Mouse (Mus musculus): ENCODE measurements around the gene Lrrc25. TPM values are rescaled to one million over a fixed set of nuclear protein-coding genes. Genes with fewer than 3 reads are reported as not detected.
A peak's percentile ranks its signal among the peaks of the same experiment; 100 is the strongest.

Gene Lrrc25
- total RNA-seq, 1 experiment: 0.13 TPM

- peaks cover 7% of the 10 kb centered on the region; the same call in 1 of the 2 replicates for H3K36me3 ChIP-seq (ENCODE audit: control insufficient read depth, insufficient read depth, low read length, poor library complexity, severe bottlenecking)
- DNase-seq (ENCODE audit: low read depth, low spot score): no peak
- H3K27ac ChIP-seq (ENCODE audit: insufficient read depth, low read depth, low read length, poor library complexity, severe bottlenecking): peak overlapping the region; percentile 83
- in situ Hi-C loops (cut with MboI; ENCODE audit: low sequenced_read_pairs in 2 of 2, unreplicated experiment in 2 of 2): no loop called here
- H3K4me3 ChIP-seq (ENCODE audit: insufficient read depth in 1 of 2, low read depth in 1 of 2, low read length in 2 of 2, poor library complexity in 1 of 2, severe bottlenecking in 1 of 2): no peak overlapping the region
- no peak for TF ChIP-seq ZC3H11A (IDR thresholded peaks at IDR 0.05; ENCODE audit: borderline replicate concordance, low read depth, low read length)
- no peak for TF ChIP-seq MAFK (IDR thresholded peaks at IDR 0.05; ENCODE audit: insufficient read depth, low read depth, low read length)
- TF ChIP-seq HCFC1 (IDR thresholded peaks at IDR 0.05; ENCODE audit: borderline replicate concordance, insufficient read depth, low read length): no peak
- no peak for TF ChIP-seq ZNF384 (IDR thresholded peaks at IDR 0.05; ENCODE audit: low read depth, low read length)
- no peak for TF ChIP-seq CHD2 (IDR thresholded peaks at IDR 0.05; ENCODE audit: low read depth, low read length)
- no peak overlapping the region; the same call in 1 of the 2 replicates for H3K9ac ChIP-seq (ENCODE audit: insufficient read depth, low read depth, low read length, poor library complexity, severe bottlenecking)
- peaks cover 19 to 48% of the 10 kb centered on the region in 2 experiments for H3K4me1 ChIP-seq (ENCODE audit: control insufficient read depth in 2 of 2, insufficient read depth in 2 of 2, low read length in 2 of 2, poor library complexity in 1 of 2)
- H3K9me3 ChIP-seq (ENCODE audit: control insufficient read depth, insufficient read depth, low read depth, low read length): no peaks in the 10 kb centered on the region
Measured at GRCm38 (mm10) chr8:70646369-70646768, 30.4 kb downstream of the Lrrc25 start.

DNA sequence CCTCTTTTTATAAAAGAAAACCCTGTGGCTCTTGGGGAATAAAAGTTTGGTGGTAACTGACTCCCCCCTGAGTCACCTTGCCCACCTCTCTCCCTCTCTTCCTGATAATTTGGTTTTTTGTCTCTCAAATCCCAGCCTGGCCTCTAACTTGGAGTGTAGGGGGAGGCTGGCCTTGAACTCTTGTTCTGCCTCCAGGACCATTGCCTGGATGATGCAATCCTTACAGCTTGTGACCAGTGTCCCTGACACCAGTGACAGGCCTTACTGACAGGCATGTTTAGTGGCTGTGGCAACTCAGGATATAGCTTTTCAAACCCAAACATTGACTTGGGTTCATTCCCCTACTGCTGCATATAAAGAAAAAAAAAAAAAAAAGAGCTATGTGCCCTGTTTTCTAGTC, 30.8 kb downstream of the Lrrc25 start:
- H3K27ac ChIP-seq (ENCODE audit: insufficient read depth, low read depth, low read length, poor library complexity, severe bottlenecking): peak overlapping the region; percentile 83
- in situ Hi-C loops (cut with MboI; ENCODE audit: low sequenced_read_pairs in 2 of 2, unreplicated experiment in 2 of 2): no loop called here
- no peak overlapping the region for H3K9ac ChIP-seq (ENCODE audit: insufficient read depth, low read depth, low read length, poor library complexity, severe bottlenecking)
- TF ChIP-seq ZNF384 (IDR thresholded peaks at IDR 0.05; ENCODE audit: low read depth, low read length) (no peak; the same call in 1 of the 2 replicates), ZC3H11A (IDR thresholded peaks at IDR 0.05; ENCODE audit: borderline replicate concordance, low read depth, low read length) (no peak), CHD2 (IDR thresholded peaks at IDR 0.05; ENCODE audit: low read depth, low read length) (no peak), MAFK (IDR thresholded peaks at IDR 0.05; ENCODE audit: insufficient read depth, low read depth, low read length) (no peak)
- H3K4me1 ChIP-seq (ENCODE audit: control insufficient read depth in 2 of 2, insufficient read depth in 2 of 2, low read length in 2 of 2, poor library complexity in 1 of 2): peaks cover 19 to 48% of the 10 kb centered on the region in 2 experiments
- DNase-seq (ENCODE audit: low read depth, low spot score): no peak
- no peaks in the 10 kb centered on the region for H3K9me3 ChIP-seq (ENCODE audit: control insufficient read depth, insufficient read depth, low read depth, low read length)
- no peak overlapping the region for H3K4me3 ChIP-seq (ENCODE audit: insufficient read depth in 1 of 2, low read depth in 1 of 2, low read length in 2 of 2, poor library complexity in 1 of 2, severe bottlenecking in 1 of 2)
- H3K36me3 ChIP-seq (ENCODE audit: control insufficient read depth, insufficient read depth, low read length, poor library complexity, severe bottlenecking): peaks cover 8% of the 10 kb centered on the region; the same call in 1 of the 2 replicates

GRCm38 (mm10) chr8:70647343-70648163, 31.6 kb downstream of the Lrrc25 start:
- peak overlapping the region; percentile 83 for H3K27ac ChIP-seq (ENCODE audit: insufficient read depth, low read depth, low read length, poor library complexity, severe bottlenecking)
- H3K4me3 ChIP-seq (ENCODE audit: insufficient read depth in 1 of 2, low read depth in 1 of 2, low read length in 2 of 2, poor library complexity in 1 of 2, severe bottlenecking in 1 of 2): 0 out of 4 replicates have a peak overlapping the region, but pooled peaks of 1 of the 2 experiments have one; percentile 3
- peak; percentile 76 for DNase-seq (ENCODE audit: low read depth, low spot score)
- in situ Hi-C loops (cut with MboI; ENCODE audit: low sequenced_read_pairs in 2 of 2, unreplicated experiment in 2 of 2): no loop called here
- H3K4me1 ChIP-seq (ENCODE audit: control insufficient read depth in 2 of 2, insufficient read depth in 2 of 2, low read length in 2 of 2, poor library complexity in 1 of 2): peaks cover 19 to 54% of the 10 kb centered on the region in 2 experiments
- TF ChIP-seq HCFC1 (IDR thresholded peaks at IDR 0.05; ENCODE audit: borderline replicate concordance, insufficient read depth, low read length) (no peak), ZC3H11A (IDR thresholded peaks at IDR 0.05; ENCODE audit: borderline replicate concordance, low read depth, low read length) (no peak), ZNF384 (IDR thresholded peaks at IDR 0.05; ENCODE audit: low read depth, low read length) (no peak), MAFK (IDR thresholded peaks at IDR 0.05; ENCODE audit: insufficient read depth, low read depth, low read length) (no peak), CHD2 (IDR thresholded peaks at IDR 0.05; ENCODE audit: low read depth, low read length) (no peak)
- peaks cover 14% of the 10 kb centered on the region; the same call in 1 of the 2 replicates for H3K36me3 ChIP-seq (ENCODE audit: control insufficient read depth, insufficient read depth, low read length, poor library complexity, severe bottlenecking)
- peak overlapping the region; percentile 59 for H3K9ac ChIP-seq (ENCODE audit: insufficient read depth, low read depth, low read length, poor library complexity, severe bottlenecking)
- H3K9me3 ChIP-seq (ENCODE audit: control insufficient read depth, insufficient read depth, low read depth, low read length): no peaks in the 10 kb centered on the region

DNA sequence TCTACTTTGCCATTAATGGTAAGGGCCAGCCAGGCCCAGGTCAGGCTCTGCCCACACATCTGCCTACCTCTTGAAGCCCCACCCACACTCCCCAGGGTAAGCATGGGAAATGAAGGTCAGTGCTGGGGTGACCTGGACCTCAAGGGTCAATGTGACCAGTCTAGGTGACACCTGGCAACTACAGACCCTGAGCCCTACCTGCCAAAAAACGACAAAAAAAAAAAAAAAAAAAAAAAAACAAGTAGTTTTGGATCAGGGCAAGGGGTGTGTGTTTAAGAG, 32.1 kb downstream of the Lrrc25 start:
- H3K9me3 ChIP-seq (ENCODE audit: control insufficient read depth, insufficient read depth, low read depth, low read length): no peaks in the 10 kb centered on the region
- H3K4me1 ChIP-seq (ENCODE audit: control insufficient read depth in 2 of 2, insufficient read depth in 2 of 2, low read length in 2 of 2, poor library complexity in 1 of 2): peaks cover 19 to 57% of the 10 kb centered on the region in 2 experiments
- TF ChIP-seq ZNF384 (IDR thresholded peaks at IDR 0.05; ENCODE audit: low read depth, low read length) (no peak), CHD2 (IDR thresholded peaks at IDR 0.05; ENCODE audit: low read depth, low read length) (no peak), ZC3H11A (IDR thresholded peaks at IDR 0.05; ENCODE audit: borderline replicate concordance, low read depth, low read length) (no peak), HCFC1 (IDR thresholded peaks at IDR 0.05; ENCODE audit: borderline replicate concordance, insufficient read depth, low read length) (no peak), MAFK (IDR thresholded peaks at IDR 0.05; ENCODE audit: insufficient read depth, low read depth, low read length) (no peak)

More for the DNA sequence above, 32.1 kb downstream of the Lrrc25 start:
- no peak overlapping the region for H3K4me3 ChIP-seq (ENCODE audit: insufficient read depth in 1 of 2, low read depth in 1 of 2, low read length in 2 of 2, poor library complexity in 1 of 2, severe bottlenecking in 1 of 2)
- peak overlapping the region; percentile 59; the same call in 1 of the 2 replicates for H3K9ac ChIP-seq (ENCODE audit: insufficient read depth, low read depth, low read length, poor library complexity, severe bottlenecking)
- no peak for DNase-seq (ENCODE audit: low read depth, low spot score)
- peaks cover 14% of the 10 kb centered on the region; the same call in 1 of the 2 replicates for H3K36me3 ChIP-seq (ENCODE audit: control insufficient read depth, insufficient read depth, low read length, poor library complexity, severe bottlenecking)
- in situ Hi-C loops (cut with MboI; ENCODE audit: low sequenced_read_pairs in 2 of 2, unreplicated experiment in 2 of 2): no loop called here
- H3K27ac ChIP-seq (ENCODE audit: insufficient read depth, low read depth, low read length, poor library complexity, severe bottlenecking): peak overlapping the region; percentile 83

All from ES-E14 (cell line).